Mouse (Mus musculus): ENCODE data around the gene Vmn2r73. TPM values are rescaled to one million over a fixed set of nuclear protein-coding genes. Genes with fewer than 3 reads are reported as not detected.
"Not testable (repeated sequence)": the region's sequence is repeated elsewhere in the genome, so short reads cannot be mapped to it uniquely, and the experiment has no call there.

The Vmn2r73 gene
- total RNA-seq (2022) = not detected

DNA sequence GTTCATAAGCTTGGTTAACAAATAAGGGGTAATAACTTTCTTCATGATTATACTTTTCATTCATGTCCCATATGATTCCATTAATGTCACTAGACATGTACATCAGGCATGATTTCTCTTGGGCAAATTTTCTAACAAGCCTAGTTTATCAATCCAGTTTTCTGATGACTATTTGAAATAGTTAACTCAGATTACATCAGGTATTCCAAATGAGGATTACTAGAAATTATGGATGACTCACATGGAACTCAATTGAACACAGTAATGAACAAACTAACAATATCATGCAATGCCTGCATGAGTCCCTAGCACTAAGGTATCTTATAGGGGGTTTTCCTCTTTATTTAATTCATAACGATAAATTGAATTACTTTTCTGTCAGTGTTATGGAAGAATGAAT, at the start of gene Vmn2r73:
Vmn2r73 (minus strand) TSS at position 101 of the 400 bp plus-strand sequence.
- DNase-seq (ENCODE audit: low spot score) = no peak

DNA sequence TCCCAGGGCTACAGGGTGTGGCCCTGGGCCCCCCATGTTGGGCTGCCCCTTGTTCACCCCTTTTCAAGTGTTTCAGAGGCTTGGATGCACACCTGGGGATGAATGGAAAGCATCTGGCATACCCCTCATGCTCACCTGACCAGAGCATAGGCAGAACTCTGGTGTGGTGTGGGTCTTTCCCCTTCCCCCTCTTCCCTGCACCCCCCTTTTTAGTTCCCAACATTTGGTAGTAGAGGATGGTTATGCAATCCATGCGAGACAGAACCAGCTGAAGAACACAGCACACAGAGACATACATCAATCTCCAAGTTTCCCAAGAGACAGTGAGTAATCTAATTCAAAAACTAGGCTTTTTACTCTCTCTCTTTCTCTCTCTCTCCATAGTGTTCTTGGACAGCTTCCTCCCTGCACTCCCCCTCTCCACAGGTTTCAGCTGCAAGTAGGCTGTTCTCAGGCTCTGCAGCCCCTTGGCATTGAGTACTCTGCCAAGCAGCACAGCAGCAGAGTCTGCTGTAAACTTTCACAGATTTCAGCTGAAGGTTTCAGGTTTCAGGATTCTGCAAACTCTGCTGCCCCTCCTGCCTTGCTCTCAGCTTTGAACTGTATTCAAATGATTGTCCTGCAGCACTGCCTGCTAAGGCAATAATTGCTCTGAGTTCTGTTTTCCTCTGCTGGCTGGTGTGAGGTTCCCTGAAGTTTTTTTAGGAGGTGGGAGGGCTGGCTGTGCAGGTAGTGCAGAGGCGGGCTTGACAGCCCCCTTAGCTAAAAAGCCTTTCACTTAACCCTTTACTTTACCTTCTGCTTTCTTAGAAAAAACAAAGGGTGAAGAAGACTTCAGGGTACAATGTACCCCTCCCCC, 35.7 kb downstream of the Vmn2r73 start:
- no peak for DNase-seq (ENCODE audit: low spot score)

DNA sequence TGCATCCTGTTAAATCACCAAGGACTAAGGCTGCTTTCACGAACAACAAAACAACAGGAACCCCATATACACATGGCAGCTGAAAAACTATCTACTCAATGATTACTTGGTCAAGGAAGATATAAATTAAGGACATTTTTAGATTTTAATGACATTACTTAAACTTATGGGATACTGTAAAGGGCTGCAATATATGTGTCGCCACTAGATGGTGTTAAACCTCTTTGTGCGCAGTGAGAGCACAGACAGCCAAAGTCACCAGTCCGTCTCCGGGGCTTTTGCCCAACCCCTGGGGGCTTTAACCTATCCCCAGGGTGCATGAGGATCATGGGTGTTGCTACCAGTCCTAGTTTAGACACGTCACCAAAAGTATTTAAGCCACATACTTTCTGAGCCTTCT, 58.0 kb downstream of the Vmn2r73 start:
- not testable (repeated sequence) for DNase-seq (ENCODE audit: low spot score)

Other genes starting within 250 kb of the Vmn2r73 start
- gene Vmn2r72, start 121.2 kb downstream of the Vmn2r73 start, total RNA-seq (2022) = not detected
- not detected for gene Vmn2r74, start 85.4 kb upstream of the Vmn2r73 start, total RNA-seq (2022)